Mouse (Mus musculus): ENCODE measurements around the gene Pip5k1b. TPM values are rescaled to one million over a fixed set of nuclear protein-coding genes. Genes with fewer than 3 reads are reported as not detected.

The Pip5k1b gene
- polyA plus RNA-seq, 1 experiment = 0.68 TPM

DNA sequence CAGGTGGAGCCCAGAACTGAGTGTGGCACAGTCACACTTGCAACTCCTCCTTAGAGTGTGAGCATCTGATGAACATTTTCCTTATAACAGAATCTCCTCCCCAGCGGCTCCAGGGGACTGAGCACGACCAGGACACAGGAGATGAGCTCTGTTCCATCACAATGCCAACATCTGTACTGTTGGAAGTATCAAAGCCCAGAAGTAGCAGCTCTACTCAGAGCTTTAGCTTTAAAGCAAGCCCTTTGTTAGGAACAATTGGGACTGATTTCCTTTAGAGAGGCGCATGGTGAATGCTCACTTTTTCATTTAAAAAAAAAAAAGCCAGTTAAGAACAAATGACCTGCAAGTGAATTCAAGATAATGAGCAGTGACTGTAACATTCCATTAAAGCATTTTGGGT, 63.8 kb downstream of the Pip5k1b start:
- H3K27me3 ChIP-seq (ENCODE audit: control insufficient read depth, insufficient read depth, insufficient read length) = no peaks in the 10 kb centered on the region
- no peaks in the 10 kb centered on the region for H3K79me3 ChIP-seq (ENCODE audit: low read depth)
- H3K79me2 ChIP-seq (ENCODE audit: control insufficient read depth, insufficient read depth) = no peaks in the 10 kb centered on the region
- no peak overlapping the region for H3K4me3 ChIP-seq (ENCODE audit: insufficient read depth, poor library complexity, severe bottlenecking)
- no peaks in the 10 kb centered on the region for H3K36me3 ChIP-seq (ENCODE audit: control insufficient read depth, insufficient read depth)
- TF ChIP-seq MAX (IDR thresholded peaks at IDR 0.05) (no peak), FOSL1 (IDR thresholded peaks at IDR 0.05; ENCODE audit: insufficient read depth, low read length, poor library complexity, severe bottlenecking) (no peak), CEBPB (IDR thresholded peaks at IDR 0.05; ENCODE audit: low read depth) (no peak), USF1 (IDR thresholded peaks at IDR 0.05; ENCODE audit: low read depth) (no peak), MYOD1 (IDR thresholded peaks at IDR 0.05; ENCODE audit: control insufficient read depth, insufficient read length, low read depth) (no peak), CTCF (IDR thresholded peaks at IDR 0.05; ENCODE audit: control insufficient read depth, insufficient read depth, insufficient read length) (no peak), MYOG (IDR thresholded peaks at IDR 0.05; ENCODE audit: control insufficient read depth, extremely low read depth, insufficient read length) (no peak)
- no peak overlapping the region for H3ac ChIP-seq (ENCODE audit: control insufficient read depth, insufficient read length, low read depth)

- Histone ChIP-seq H3K36me3 (ENCODE audit: control insufficient read depth, insufficient read depth) (no peaks in the 10 kb centered on the region), H3K27me3 (ENCODE audit: control insufficient read depth, insufficient read depth, insufficient read length) (no peaks in the 10 kb centered on the region), H3K4me3 (ENCODE audit: insufficient read depth, poor library complexity, severe bottlenecking) (no peak overlapping the region), H3K79me2 (ENCODE audit: control insufficient read depth, insufficient read depth) (no peaks in the 10 kb centered on the region), H3K79me3 (ENCODE audit: low read depth) (no peaks in the 10 kb centered on the region), H3ac (ENCODE audit: control insufficient read depth, insufficient read length, low read depth) (no peak overlapping the region)
- TF ChIP-seq MAX (IDR thresholded peaks at IDR 0.05) (no peak), CEBPB (IDR thresholded peaks at IDR 0.05; ENCODE audit: low read depth) (no peak), MYOG (IDR thresholded peaks at IDR 0.05; ENCODE audit: control insufficient read depth, extremely low read depth, insufficient read length) (no peak), FOSL1 (IDR thresholded peaks at IDR 0.05; ENCODE audit: insufficient read depth, low read length, poor library complexity, severe bottlenecking) (no peak), CTCF (IDR thresholded peaks at IDR 0.05; ENCODE audit: control insufficient read depth, insufficient read depth, insufficient read length) (no peak), MYOD1 (IDR thresholded peaks at IDR 0.05; ENCODE audit: control insufficient read depth, insufficient read length, low read depth) (no peak), USF1 (IDR thresholded peaks at IDR 0.05; ENCODE audit: low read depth) (no peak)
Measured at GRCm38 (mm10) chr19:24490275-24490674, 65.4 kb downstream of the Pip5k1b start.

- no peaks in the 10 kb centered on the region for H3K79me2 ChIP-seq (ENCODE audit: control insufficient read depth, insufficient read depth)
- TF ChIP-seq USF1 (IDR thresholded peaks at IDR 0.05; ENCODE audit: low read depth) (no peak), FOSL1 (IDR thresholded peaks at IDR 0.05; ENCODE audit: insufficient read depth, low read length, poor library complexity, severe bottlenecking) (no peak), CEBPB (IDR thresholded peaks at IDR 0.05; ENCODE audit: low read depth) (no peak), CTCF (IDR thresholded peaks at IDR 0.05; ENCODE audit: control insufficient read depth, insufficient read depth, insufficient read length) (no peak), MAX (IDR thresholded peaks at IDR 0.05) (no peak)
- H3ac ChIP-seq (ENCODE audit: control insufficient read depth, insufficient read length, low read depth) = no peak overlapping the region
- H3K4me3 ChIP-seq (ENCODE audit: insufficient read depth, poor library complexity, severe bottlenecking) = no peak overlapping the region
- peaks cover 3% of the 10 kb centered on the region for H3K27me3 ChIP-seq (ENCODE audit: control insufficient read depth, insufficient read depth, insufficient read length)
- H3K36me3 ChIP-seq (ENCODE audit: control insufficient read depth, insufficient read depth) = no peaks in the 10 kb centered on the region
- H3K79me3 ChIP-seq (ENCODE audit: low read depth) = no peaks in the 10 kb centered on the region
Measured at GRCm38 (mm10) chr19:24486433-24487296, 69.0 kb downstream of the Pip5k1b start.

DNA sequence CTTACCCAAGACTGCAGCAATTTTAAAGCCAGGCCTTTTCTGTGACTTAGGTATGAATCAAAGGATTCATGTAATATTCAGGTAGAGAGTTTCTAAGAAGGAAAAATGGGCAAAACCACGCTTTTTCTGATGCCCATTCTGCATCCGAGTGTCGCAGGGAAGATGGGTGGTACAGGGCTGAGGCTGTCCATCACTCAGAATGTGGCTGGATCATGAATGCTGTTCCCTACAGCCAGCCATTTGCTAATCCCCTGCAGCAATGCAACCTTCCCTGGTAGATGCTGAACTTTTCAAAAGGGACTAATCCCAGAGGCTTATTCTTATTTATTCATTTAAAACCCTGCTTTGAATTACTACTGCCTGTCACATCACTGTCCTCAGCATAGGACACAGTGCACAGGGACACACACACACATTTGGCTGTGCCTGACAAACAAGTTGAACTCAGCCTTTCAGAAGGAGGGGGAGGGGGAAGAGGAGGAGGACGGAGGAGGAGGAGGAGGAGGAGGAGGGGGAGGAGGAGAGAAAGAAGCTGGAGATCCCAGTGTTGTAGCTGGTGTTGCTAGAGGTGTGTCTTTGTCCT, 71.0 kb downstream of the Pip5k1b start:
- Histone ChIP-seq H3K27me3 (ENCODE audit: control insufficient read depth, insufficient read depth, insufficient read length) (peaks cover 3% of the 10 kb centered on the region), H3K79me3 (ENCODE audit: low read depth) (no peaks in the 10 kb centered on the region), H3K79me2 (ENCODE audit: control insufficient read depth, insufficient read depth) (no peaks in the 10 kb centered on the region), H3K4me3 (ENCODE audit: insufficient read depth, poor library complexity, severe bottlenecking) (no peak overlapping the region), H3K36me3 (ENCODE audit: control insufficient read depth, insufficient read depth) (no peaks in the 10 kb centered on the region), H3ac (ENCODE audit: control insufficient read depth, insufficient read length, low read depth) (no peak overlapping the region)
- TF ChIP-seq CEBPB (IDR thresholded peaks at IDR 0.05; ENCODE audit: low read depth) (no peak), USF1 (IDR thresholded peaks at IDR 0.05; ENCODE audit: low read depth) (no peak), MYOD1 (IDR thresholded peaks at IDR 0.05; ENCODE audit: control insufficient read depth, insufficient read length, low read depth) (no peak), FOSL1 (IDR thresholded peaks at IDR 0.05; ENCODE audit: insufficient read depth, low read length, poor library complexity, severe bottlenecking) (no peak), MAX (IDR thresholded peaks at IDR 0.05) (no peak), CTCF (IDR thresholded peaks at IDR 0.05; ENCODE audit: control insufficient read depth, insufficient read depth, insufficient read length) (no peak), MYOG (IDR thresholded peaks at IDR 0.05; ENCODE audit: control insufficient read depth, extremely low read depth, insufficient read length) (no peak)

GRCm38 (mm10) chr19:24480916-24481315, 74.8 kb downstream of the Pip5k1b start:
- H3K79me3 ChIP-seq (ENCODE audit: low read depth) = peaks cover 7% of the 10 kb centered on the region

More at GRCm38 (mm10) chr19:24480916-24481315, 74.8 kb downstream of the Pip5k1b start:
- H3K4me3 ChIP-seq (ENCODE audit: insufficient read depth, poor library complexity, severe bottlenecking) = no peak overlapping the region
- no peaks in the 10 kb centered on the region for H3K36me3 ChIP-seq (ENCODE audit: control insufficient read depth, insufficient read depth)
- H3ac ChIP-seq (ENCODE audit: control insufficient read depth, insufficient read length, low read depth) = no peak overlapping the region
- peaks cover 3% of the 10 kb centered on the region for H3K27me3 ChIP-seq (ENCODE audit: control insufficient read depth, insufficient read depth, insufficient read length)
- TF ChIP-seq USF1 (IDR thresholded peaks at IDR 0.05; ENCODE audit: low read depth) (no peak), MYOG (IDR thresholded peaks at IDR 0.05; ENCODE audit: control insufficient read depth, extremely low read depth, insufficient read length) (no peak), FOSL1 (IDR thresholded peaks at IDR 0.05; ENCODE audit: insufficient read depth, low read length, poor library complexity, severe bottlenecking) (no peak), CTCF (IDR thresholded peaks at IDR 0.05; ENCODE audit: control insufficient read depth, insufficient read depth, insufficient read length) (no peak), MYOD1 (IDR thresholded peaks at IDR 0.05; ENCODE audit: control insufficient read depth, insufficient read length, low read depth) (no peak), MAX (IDR thresholded peaks at IDR 0.05) (no peak), CEBPB (IDR thresholded peaks at IDR 0.05; ENCODE audit: low read depth) (no peak)
- peaks cover 13% of the 10 kb centered on the region for H3K79me2 ChIP-seq (ENCODE audit: control insufficient read depth, insufficient read depth)
